ENCODE assay signal across 1 mouse cellular context in the genomic region with DNA sequence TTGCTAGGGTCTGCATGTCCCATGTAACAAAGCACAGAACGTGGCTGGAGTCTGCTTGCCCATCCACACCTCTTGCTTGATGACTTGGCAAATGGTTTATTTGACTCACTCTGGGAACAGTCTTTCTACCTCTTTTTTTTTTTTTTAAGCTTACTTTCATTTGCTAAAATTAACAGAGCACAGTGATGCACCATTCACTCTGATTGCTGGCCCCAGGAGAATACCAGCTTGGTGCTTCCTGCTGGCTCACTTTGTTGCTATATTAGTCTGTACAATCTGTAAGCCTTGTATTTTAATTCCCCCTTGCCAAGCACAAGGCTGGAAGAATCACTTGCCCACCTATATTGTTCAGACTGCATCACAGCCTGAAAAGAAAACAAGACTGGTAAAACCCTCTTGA.
A peak's percentile ranks its signal among the peaks of the same experiment; 100 is the strongest.
TF ChIP-seq lines count a peak whose summit lies in the region.

No protein-coding gene starts in this region.

TF ChIP-seq in CH12.LX, 34 proteins besides CTCF, POLR2A, EP300 and RAD21:
- peak; percentile 67 for TF ChIP-seq ETS1 (conservative IDR thresholded peaks at IDR 0.05; ENCODE audit: low read depth, low read length)
- no peak for TF ChIP-seq POLR2AphosphoS2 (IDR thresholded peaks at IDR 0.05; ENCODE audit: low read depth, low read length)
- no peak for TF ChIP-seq CHD2 (IDR thresholded peaks at IDR 0.05; ENCODE audit: low read length)
- no peak for TF ChIP-seq MAX (IDR thresholded peaks at IDR 0.05; ENCODE audit: low read length)
- TF ChIP-seq BHLHE40 (IDR thresholded peaks at IDR 0.05; ENCODE audit: low read depth, low read length) = no peak
- no peak for TF ChIP-seq USF1 (IDR thresholded peaks at IDR 0.05; ENCODE audit: low read depth, low read length)
- no peak for TF ChIP-seq TBP (conservative IDR thresholded peaks at IDR 0.05; ENCODE audit: low read depth, low read length)
- no peak for TF ChIP-seq E2F4 (IDR thresholded peaks at IDR 0.05; ENCODE audit: insufficient replicate concordance, low read depth, low read length)
- no peak for TF ChIP-seq GABPA (IDR thresholded peaks at IDR 0.05; ENCODE audit: insufficient replicate concordance, low read depth, low read length)
- peak; percentile 32; the same call in 1 of the 2 replicates for TF ChIP-seq IRF4 (IDR thresholded peaks at IDR 0.05; ENCODE audit: low read depth, low read length)
- no peak for TF ChIP-seq JUN (IDR thresholded peaks at IDR 0.05; ENCODE audit: insufficient read depth, low read depth, low read length)
- no peak for TF ChIP-seq TCF12 (IDR thresholded peaks at IDR 0.05; ENCODE audit: low read depth, low read length)
- TF ChIP-seq KAT2A (IDR thresholded peaks at IDR 0.05; ENCODE audit: insufficient replicate concordance, low read length) = no peak
- peak; percentile 88 for TF ChIP-seq ZNF384 (IDR thresholded peaks at IDR 0.05; ENCODE audit: low read depth, low read length)
- TF ChIP-seq ELF1 (IDR thresholded peaks at IDR 0.05; ENCODE audit: low read depth, low read length) = no peak
- no peak for TF ChIP-seq NELFE (IDR thresholded peaks at IDR 0.05; ENCODE audit: low read depth, low read length)
- TF ChIP-seq MEF2A (IDR thresholded peaks at IDR 0.05; ENCODE audit: borderline replicate concordance, low read depth, low read length) = peak; percentile 57; the same call in 1 of the 2 replicates
- TF ChIP-seq JUND (conservative IDR thresholded peaks at IDR 0.05; ENCODE audit: low read depth, low read length) = no peak
- no peak for TF ChIP-seq MAFK (IDR thresholded peaks at IDR 0.05; ENCODE audit: insufficient replicate concordance, low read length)
- TF ChIP-seq RCOR1 (conservative IDR thresholded peaks at IDR 0.05; ENCODE audit: low read depth, low read length) = no peak
- TF ChIP-seq MAZ (IDR thresholded peaks at IDR 0.05; ENCODE audit: low read depth, low read length) = no peak
